Mouse (Mus musculus) hindbrain, embryonic 16.5 days (tissue): Measurements from ENCODE around the gene Ptprt. TPM values are rescaled to one million over a fixed set of nuclear protein-coding genes. Genes with fewer than 3 reads are reported as not detected.

ENCODE experiments used
- ATAC-seq: fragments of 200-750 bp; cut with Nextera tagmentation; 2 replicates; pipeline ENCODE4 v1.8.0; 2017; ENCODE audit warnings: moderate TSS enrichment, moderate library complexity
- H3K27ac ChIP-seq: fragments of 300-500 bp; sonication (generic); 2 replicates; pipeline ENCODE4 v1.5.1; 2014; ENCODE audit warnings: low read depth, mild to moderate bottlenecking, control low read depth, low read length, moderate library complexity
- H3K27me3 ChIP-seq: fragments of 300-500 bp; sonication (generic); replicated peaks from 2 replicates; pipeline ENCODE4 v1.6.1; 2014; ENCODE audit warnings: low read length; ENCODE audit not compliant: control insufficient read depth, insufficient read depth
- H3K36me3 ChIP-seq: fragments of 300-500 bp; sonication (generic); 2 replicates; pipeline ENCODE4 v1.6.1; 2014; ENCODE audit warnings: mild to moderate bottlenecking, low read length, moderate library complexity, mixed read lengths; ENCODE audit not compliant: control insufficient read depth, insufficient read depth
- H3K4me1 ChIP-seq: fragments of 300-500 bp; sonication (generic); 2 replicates; pipeline ENCODE4 v1.6.1; 2014; ENCODE audit warnings: low read depth, low read length; ENCODE audit not compliant: control insufficient read depth, insufficient read depth
- H3K4me2 ChIP-seq: fragments of 300-500 bp; sonication (generic); 2 replicates; pipeline ENCODE4 v1.6.1; 2014; ENCODE audit warnings: mild to moderate bottlenecking, low read length, control low read depth, moderate library complexity
- H3K4me3 ChIP-seq: fragments of 300-500 bp; sonication (generic); 2 replicates; pipeline ENCODE4 v1.5.1; 2014; ENCODE audit warnings: mild to moderate bottlenecking, low read length, control low read depth, moderate library complexity
- H3K9ac ChIP-seq: fragments of 300-500 bp; sonication (generic); 2 replicates; pipeline ENCODE4 v1.6.1; 2014; ENCODE audit warnings: low read depth, mild to moderate bottlenecking, control low read depth, low read length, moderate library complexity
- H3K9me3 ChIP-seq: fragments of 300-500 bp; sonication (generic); 2 replicates; pipeline ENCODE4 v1.6.1; 2014; ENCODE audit warnings: mild to moderate bottlenecking, low read length, moderate library complexity; ENCODE audit not compliant: control insufficient read depth
- WGBS: fragments of 180-500 bp; shearing (Covaris S2); extraction: QIAGEN DNeasy Blood & Tissue Kit; methylation state at CpG from one replicate; pipeline ENCODE4 v1.1.7; 2014; 5-methylcytosine and 5-hydroxymethylcytosine counted together
- polyA plus RNA-seq: library from polyadenylated mRNA; unstranded; fragments of >200 nt; fragmentation: Nextera tagmentation; extraction: Ambion mirVana; gene quantifications from 2 replicates; pipeline ENCODE4 v1.2.1, GENCODE M21; 2015

Ptprt gene
- polyA plus RNA-seq, 1 experiment from 2014 or later = 11.5 TPM

DNA sequence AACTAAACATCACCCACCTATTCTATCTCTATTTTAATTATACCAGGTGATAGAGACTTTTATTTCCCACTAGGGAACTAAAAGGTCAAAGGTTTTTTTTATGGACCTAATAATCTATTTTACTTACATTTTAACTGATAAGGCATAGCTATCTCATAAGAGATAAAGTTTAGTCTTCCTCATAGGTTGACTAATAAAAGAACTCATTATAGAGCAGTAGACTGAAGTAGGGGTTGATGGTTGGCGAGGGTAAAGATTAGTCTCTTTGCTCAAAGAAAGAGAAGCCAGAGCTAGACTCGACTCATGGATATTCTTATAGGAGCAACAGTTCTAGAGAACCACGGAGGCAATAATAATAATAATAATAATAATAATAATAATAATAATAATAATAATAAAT is 1004.3 kb downstream of the Ptprt start:
- no peaks in the 10 kb centered on the region for H3K36me3 ChIP-seq
- H3K4me2 ChIP-seq = no peak overlapping the region
- 93% methylated on average over 3 of the region's 3 CpGs for WGBS
- H3K27ac ChIP-seq = no peak overlapping the region
- no peaks in the 10 kb centered on the region for H3K4me1 ChIP-seq
- H3K9ac ChIP-seq = no peak overlapping the region
- no peaks in the 10 kb centered on the region for H3K9me3 ChIP-seq
- ATAC-seq = no peak
- H3K27me3 ChIP-seq = no peaks in the 10 kb centered on the region
- no peak overlapping the region for H3K4me3 ChIP-seq

DNA sequence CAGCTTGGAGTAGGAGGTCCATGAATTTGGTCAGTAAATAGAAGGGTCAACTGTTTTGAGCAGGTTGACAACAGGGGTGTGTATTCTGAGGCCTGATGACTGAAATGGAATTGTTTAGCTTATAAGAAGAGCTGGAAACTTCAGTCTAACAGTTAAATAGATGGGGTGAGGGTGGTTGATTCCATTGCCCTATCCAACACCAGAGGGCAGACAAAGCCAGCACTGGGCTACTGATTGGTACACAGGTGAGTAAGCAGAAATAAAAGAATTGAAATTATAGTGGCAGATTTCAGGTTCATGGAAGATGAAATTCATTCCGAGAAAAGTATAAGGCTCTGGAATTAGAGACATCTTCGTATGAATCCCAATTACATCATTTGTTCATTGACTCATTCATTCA is 1020.1 kb downstream of the Ptprt start:
- Histone ChIP-seq H3K4me3 (no peak overlapping the region), H3K9ac (no peak overlapping the region), H3K4me1 (no peaks in the 10 kb centered on the region; the same call in 1 of the 2 replicates), H3K27me3 (no peaks in the 10 kb centered on the region; the same call in 1 of the 2 replicates), H3K27ac (no peak overlapping the region), H3K9me3 (no peaks in the 10 kb centered on the region), H3K4me2 (no peak overlapping the region), H3K36me3 (no peaks in the 10 kb centered on the region)
- no peak for ATAC-seq
- WGBS = 95% methylated on average over 2 of the region's 2 CpGs

DNA sequence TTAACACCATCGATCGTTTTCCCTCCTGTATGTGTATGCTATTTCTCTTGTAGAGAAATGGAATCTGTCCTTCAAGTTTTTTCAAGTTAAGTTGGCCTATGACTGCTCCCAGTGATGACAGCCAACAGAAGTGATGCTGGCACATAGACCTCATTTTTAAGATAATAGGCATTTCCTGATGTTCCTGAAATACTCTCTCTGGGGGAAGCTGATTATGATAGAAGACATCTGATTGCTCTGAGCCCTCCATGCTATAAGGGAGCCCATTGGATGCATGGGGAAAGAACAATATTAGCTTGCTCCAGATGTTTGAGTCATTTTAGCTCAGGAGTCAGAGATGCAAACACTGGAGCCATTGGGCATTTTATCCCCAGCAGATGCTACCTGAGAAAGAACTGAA is 1026.9 kb downstream of the Ptprt start:
- no peak overlapping the region for H3K4me2 ChIP-seq
- H3K36me3 ChIP-seq = no peaks in the 10 kb centered on the region
- no peak for ATAC-seq
- H3K9me3 ChIP-seq = no peaks in the 10 kb centered on the region
- H3K27ac ChIP-seq = no peak overlapping the region
- no peak overlapping the region for H3K9ac ChIP-seq
- H3K27me3 ChIP-seq = no peaks in the 10 kb centered on the region
- no peak overlapping the region for H3K4me3 ChIP-seq
- H3K4me1 ChIP-seq = no peaks in the 10 kb centered on the region
- WGBS = 92% methylated on average over 2 of the region's 2 CpGs

DNA sequence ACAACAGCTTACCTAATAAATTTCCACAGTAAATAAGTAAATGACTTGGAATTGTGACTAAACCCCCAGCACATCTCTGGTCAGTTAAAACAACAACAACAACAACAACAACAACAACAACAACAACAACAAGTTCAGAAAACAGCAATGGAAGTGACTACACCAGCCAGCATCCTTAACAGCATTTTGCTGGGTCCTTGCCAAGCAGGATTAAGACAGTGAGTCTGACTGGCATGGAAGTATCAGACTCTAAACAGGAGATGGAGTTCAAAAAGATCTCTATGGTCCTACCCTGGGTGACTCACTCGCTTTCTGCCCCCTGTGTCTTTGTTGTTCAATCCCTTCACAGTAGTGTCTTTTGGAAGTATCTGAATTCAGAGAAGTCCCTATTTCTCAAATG is 1035.1 kb downstream of the Ptprt start:
- no peak overlapping the region for H3K27ac ChIP-seq
- H3K4me1 ChIP-seq = no peaks in the 10 kb centered on the region
- H3K27me3 ChIP-seq = no peaks in the 10 kb centered on the region
- H3K36me3 ChIP-seq = no peaks in the 10 kb centered on the region
- no peak overlapping the region for H3K9ac ChIP-seq
- no peak overlapping the region for H3K4me3 ChIP-seq
- ATAC-seq = no peak
- WGBS = 74% methylated on average over 1 of the region's 1 CpGs
- H3K4me2 ChIP-seq = no peak overlapping the region
- H3K9me3 ChIP-seq = no peaks in the 10 kb centered on the region

DNA sequence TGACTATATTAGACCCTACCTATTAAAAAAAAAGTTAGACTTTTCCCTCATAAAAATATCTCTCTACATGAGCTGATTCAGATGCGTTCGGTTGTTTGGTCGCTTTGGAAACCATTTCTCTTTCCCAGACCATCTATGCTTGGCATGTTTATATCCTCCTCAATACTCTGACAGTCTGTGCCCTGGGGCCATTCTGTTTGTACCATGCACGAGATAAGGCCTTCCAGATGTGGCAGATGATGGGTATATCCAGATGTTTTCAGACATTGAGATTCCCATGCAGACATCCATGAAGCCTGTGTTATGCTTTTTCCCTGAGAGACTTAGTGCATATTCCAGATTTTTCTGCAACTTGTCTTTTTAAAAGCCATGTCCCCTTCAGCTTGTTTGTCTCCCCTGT is 1052.5 kb downstream of the Ptprt start:
- no peaks in the 10 kb centered on the region for H3K27me3 ChIP-seq
- WGBS = 82% methylated on average over 4 of the region's 4 CpGs
- H3K9me3 ChIP-seq = no peaks in the 10 kb centered on the region
- H3K36me3 ChIP-seq = no peaks in the 10 kb centered on the region
- H3K27ac ChIP-seq = no peak overlapping the region
- ATAC-seq = no peak
- no peaks in the 10 kb centered on the region for H3K4me1 ChIP-seq
- no peak overlapping the region for H3K4me3 ChIP-seq
- H3K4me2 ChIP-seq = no peak overlapping the region
- no peak overlapping the region for H3K9ac ChIP-seq

DNA sequence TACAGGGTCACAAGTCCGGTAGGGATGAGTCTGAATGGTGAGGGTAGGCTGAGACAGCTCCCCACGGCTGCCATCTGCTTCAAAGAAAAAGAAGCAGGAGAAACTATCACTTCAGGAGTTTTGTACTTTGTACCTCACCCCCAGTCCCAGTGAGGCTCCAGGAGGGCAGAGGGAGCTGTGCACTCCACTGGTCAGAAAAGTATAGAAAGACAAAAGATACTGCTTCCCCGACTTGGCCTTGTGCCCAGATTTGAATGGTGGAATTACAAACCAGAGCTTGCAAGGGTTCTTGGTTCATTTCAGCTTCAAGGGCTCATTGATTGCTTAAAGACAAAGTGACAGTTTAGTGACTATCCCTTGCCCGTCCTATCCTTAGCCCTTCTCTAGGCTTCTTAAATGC is 1053.6 kb downstream of the Ptprt start:
- no peak overlapping the region for H3K4me2 ChIP-seq
- H3K4me1 ChIP-seq = no peaks in the 10 kb centered on the region
- 56% methylated on average over 4 of the region's 4 CpGs for WGBS
- H3K36me3 ChIP-seq = no peaks in the 10 kb centered on the region
- no peak overlapping the region for H3K4me3 ChIP-seq
- H3K9me3 ChIP-seq = no peaks in the 10 kb centered on the region
- H3K27me3 ChIP-seq = no peaks in the 10 kb centered on the region
- no peak for ATAC-seq
- H3K9ac ChIP-seq = no peak overlapping the region
- no peak overlapping the region for H3K27ac ChIP-seq

DNA sequence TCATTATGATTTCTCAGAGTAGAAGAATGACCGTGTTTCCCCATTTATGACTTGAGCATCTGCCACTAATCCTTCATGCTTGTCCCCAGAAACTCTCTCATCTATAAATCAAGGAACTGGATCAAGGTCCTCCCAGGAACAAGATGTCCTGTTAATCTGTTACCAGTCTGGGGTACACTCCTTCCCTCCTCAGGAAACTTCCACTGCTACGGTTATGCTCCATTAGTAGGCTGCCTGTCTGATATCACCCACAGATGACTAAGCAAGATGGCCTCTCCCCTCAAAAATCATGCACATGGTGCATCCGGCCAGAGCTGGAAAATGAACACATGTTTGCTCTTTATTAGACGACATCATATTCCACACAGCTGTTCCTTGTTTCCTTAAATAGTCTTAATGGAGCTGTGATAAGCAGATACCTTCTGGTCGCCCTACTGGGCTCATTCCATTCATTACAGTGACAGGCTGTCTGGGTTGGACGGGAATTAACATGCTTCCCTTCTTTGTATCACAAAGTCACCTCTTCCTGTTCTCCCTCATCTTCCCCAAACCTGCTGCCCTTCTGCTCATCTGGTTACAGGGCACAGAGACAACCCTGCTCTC is 1060.6 kb downstream of the Ptprt start:
- ATAC-seq = no peak
- H3K27ac ChIP-seq = no peak overlapping the region
- no peak overlapping the region for H3K9ac ChIP-seq
- 64% methylated on average over 6 of the region's 6 CpGs for WGBS
- H3K36me3 ChIP-seq = no peaks in the 10 kb centered on the region
- H3K4me3 ChIP-seq = no peak overlapping the region
- no peaks in the 10 kb centered on the region for H3K9me3 ChIP-seq
- H3K4me2 ChIP-seq = no peak overlapping the region
- H3K4me1 ChIP-seq = no peaks in the 10 kb centered on the region
- no peaks in the 10 kb centered on the region for H3K27me3 ChIP-seq

DNA sequence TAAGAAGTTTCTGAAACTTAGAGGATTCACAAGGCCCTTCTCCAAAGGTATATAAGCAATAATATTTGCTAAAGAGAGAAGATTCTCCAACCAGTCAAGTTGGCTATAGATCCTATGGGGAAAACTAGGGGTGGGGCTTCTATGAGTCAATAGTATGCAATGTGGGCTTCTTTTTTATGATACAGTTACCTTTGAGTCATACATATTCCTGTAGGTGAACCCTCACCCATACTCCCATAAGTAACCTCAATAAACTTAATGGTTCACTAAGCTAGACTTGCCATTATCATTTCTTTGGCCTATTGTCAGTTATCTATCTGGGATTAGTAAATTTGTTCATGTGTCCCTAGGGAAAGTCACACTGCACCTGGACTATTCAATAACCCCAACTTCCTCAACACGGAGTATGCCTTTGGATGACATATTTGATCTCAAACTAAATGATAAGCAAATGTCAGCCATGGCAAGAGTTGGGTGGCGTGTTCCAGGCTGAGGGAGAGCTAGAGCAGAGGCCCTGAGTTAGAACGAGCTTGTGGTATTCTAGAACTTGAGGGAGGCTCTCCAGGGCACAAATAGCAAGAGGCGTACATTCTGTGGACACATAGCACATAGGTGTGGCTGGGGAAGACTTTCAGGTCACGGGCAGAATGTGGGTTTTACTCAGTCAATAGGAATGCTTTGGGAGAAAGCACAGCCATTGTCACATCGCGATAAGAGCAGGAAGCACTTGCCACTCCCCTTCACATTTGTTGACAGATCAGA is 1067.4 kb downstream of the Ptprt start:
- H3K27me3 ChIP-seq = no peaks in the 10 kb centered on the region
- H3K4me3 ChIP-seq = no peak overlapping the region
- WGBS = 94% methylated on average over 7 of the region's 7 CpGs
- no peak for ATAC-seq
- H3K27ac ChIP-seq = no peak overlapping the region
- H3K9me3 ChIP-seq = no peaks in the 10 kb centered on the region
- H3K9ac ChIP-seq = no peak overlapping the region
- H3K4me2 ChIP-seq = no peak overlapping the region
- no peaks in the 10 kb centered on the region for H3K36me3 ChIP-seq
- no peaks in the 10 kb centered on the region for H3K4me1 ChIP-seq

DNA sequence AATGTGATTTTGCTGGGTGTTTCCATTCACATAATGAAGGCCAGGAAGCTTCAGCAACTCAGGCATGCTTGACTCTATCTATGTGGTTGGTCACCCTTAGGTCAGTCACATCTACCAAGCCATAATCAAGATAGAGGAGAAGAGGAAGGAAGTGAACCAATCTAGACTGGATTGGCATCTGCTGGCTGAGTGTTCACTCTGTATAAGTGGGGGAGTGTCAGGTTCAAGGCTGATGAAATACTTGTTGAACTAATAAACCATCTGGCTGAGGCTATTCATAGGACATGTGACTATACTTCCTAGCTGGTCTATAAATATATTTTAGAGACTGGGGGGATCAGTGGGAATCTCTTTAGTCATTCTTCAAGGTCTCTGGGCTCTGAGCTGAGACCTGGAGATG is 1086.5 kb downstream of the Ptprt start:
- Histone ChIP-seq H3K4me2 (no peak overlapping the region), H3K9me3 (no peaks in the 10 kb centered on the region), H3K27me3 (no peaks in the 10 kb centered on the region), H3K9ac (no peak overlapping the region), H3K4me3 (no peak overlapping the region), H3K4me1 (no peaks in the 10 kb centered on the region), H3K36me3 (no peaks in the 10 kb centered on the region), H3K27ac (no peak overlapping the region)
- ATAC-seq = no peak
